In the genomic region with DNA sequence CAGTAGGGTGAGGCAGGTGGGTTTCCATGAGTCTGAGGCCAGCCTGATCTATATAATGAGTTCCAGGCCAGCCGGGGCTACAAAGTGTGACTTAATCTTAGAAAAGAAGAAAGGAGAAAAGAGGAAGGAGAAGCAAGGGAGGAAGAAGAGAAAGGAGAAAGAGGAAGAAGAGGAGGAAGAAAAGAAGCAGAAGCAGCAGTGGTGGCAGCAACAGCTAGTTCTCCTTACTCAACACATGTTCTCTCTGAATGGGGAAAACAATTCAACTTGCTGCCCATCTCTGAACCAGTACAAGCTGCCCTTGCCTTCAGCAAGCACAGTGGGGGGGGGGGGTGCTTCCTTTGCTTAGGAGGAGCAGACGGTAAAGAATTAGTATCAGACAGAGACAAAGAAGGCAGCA, we compare ENCODE assay signal across 27 mouse cellular contexts.
DNase-seq lines count a peak whose midpoint lies in the region; ATAC-seq and TF ChIP-seq lines count a peak whose summit lies in the region.
"Had no signal": no experiment of that assay in that cellular context is flagged by ENCODE, and none has a peak within 500 bp of the region (broad histone marks: within the 10 kb centered on the region; RNA-seq: fewer than 3 reads in every experiment).

No protein-coding gene starts in this region.

- no peaks in the 10 kb centered on the region for H3K36me3 ChIP-seq in liver, postnatal 0 days (replicated peaks; ENCODE audit: insufficient read depth, low read length)
- no peaks in the 10 kb centered on the region for H3K36me3 ChIP-seq in kidney, adult 2 months (ENCODE audit: control insufficient read depth, insufficient read depth, low read length)
- H3K36me3 ChIP-seq: forebrain, embryonic 10.5 days; heart, embryonic 12.5 days; heart, embryonic 15.5 days; hindbrain, embryonic 10.5 days; hindbrain, embryonic 13.5 days had no signal

- no peak for TF ChIP-seq EP300 in liver, postnatal 0 days (IDR thresholded peaks at IDR 0.05; ENCODE audit: low read depth)

- 27% methylated on average over 2 of the region's 2 CpGs for WGBS in liver, postnatal 0 days (ENCODE audit: insufficient replicate concordance)
- WGBS in kidney, adult 2 months: 66% methylated on average over 2 of the region's 2 CpGs

- no peaks in the 10 kb centered on the region for H3K4me1 ChIP-seq in liver, postnatal 0 days (ENCODE audit: insufficient read depth)
- H3K4me1 ChIP-seq in kidney, adult 2 months (ENCODE audit: control insufficient read depth, insufficient read depth, low read length): no peaks in the 10 kb centered on the region
- H3K4me1 ChIP-seq: forebrain, embryonic 10.5 days; forebrain, embryonic 13.5 days; heart, embryonic 12.5 days; heart, embryonic 15.5 days; hindbrain, embryonic 10.5 days; hindbrain, embryonic 13.5 days had no signal

- H3K27me3 ChIP-seq in liver, postnatal 0 days (ENCODE audit: insufficient read depth, low read length): no peaks in the 10 kb centered on the region
- no peaks in the 10 kb centered on the region for H3K27me3 ChIP-seq in kidney, adult 2 months (replicated peaks; ENCODE audit: control insufficient read depth, insufficient read depth, low read length)
- H3K27me3 ChIP-seq: forebrain, embryonic 13.5 days; heart, embryonic 12.5 days; heart, embryonic 15.5 days; hindbrain, embryonic 13.5 days had no signal

- no peak for TF ChIP-seq CTCF in layer of hippocampus, adult 2 months (conservative IDR thresholded peaks at IDR 0.05)
- no peak for TF ChIP-seq CTCF in liver, postnatal 0 days (IDR thresholded peaks at IDR 0.05; ENCODE audit: low read depth)
- TF ChIP-seq CTCF in kidney, adult 2 months (conservative IDR thresholded peaks at IDR 0.05; ENCODE audit: insufficient read depth, insufficient read length, low read depth, low read length): no peak

- no peaks in the 10 kb centered on the region for H3K9me3 ChIP-seq in liver, postnatal 0 days (ENCODE audit: low read length)
- H3K9me3 ChIP-seq: forebrain, embryonic 10.5 days; forebrain, embryonic 13.5 days; heart, embryonic 12.5 days; heart, embryonic 15.5 days; hindbrain, embryonic 10.5 days; hindbrain, embryonic 13.5 days had no signal

- no peak for TF ChIP-seq POLR2A in kidney, adult 2 months (IDR thresholded peaks at IDR 0.05; ENCODE audit: low read depth, low read length)

- peak; percentile 29; the same call in 1 of the 2 replicates for ATAC-seq in liver, postnatal 0 days
- peak; percentile 90 for ATAC-seq in granulocyte monocyte progenitor cell, adult 5-6 weeks (replicated peaks; ENCODE audit: poor library complexity, severe bottlenecking)
- ATAC-seq: forebrain, embryonic 13.5 days; forebrain, embryonic 16.5 days; hindbrain, embryonic 16.5 days had no signal

- DNase-seq in layer of hippocampus, adult 2 months (ENCODE audit: low spot score in 2 of 2): no peak
- no peak for DNase-seq in layer of hippocampus, postnatal 14 days (ENCODE audit: low spot score in 2 of 2)
- DNase-seq in liver, postnatal 0 days: no peak
- DNase-seq in liver: no peak
- no peak for DNase-seq in spleen, adult 12 weeks (ENCODE audit: low spot score)
- no peak for DNase-seq in kidney, adult 2 months
- DNase-seq in frontal cortex, postnatal 10 days (ENCODE audit: low spot score in 2 of 2): no peak
- DNase-seq: adrenal gland, adult 2 months; adrenal gland, postnatal 14 days; cerebellum, adult 11-12 months; cerebellum, adult 8-10 months; cerebellum, postnatal 10 days; cerebellum, postnatal 36 days; gastrocnemius, adult 2 months; gastrocnemius, postnatal 14 days; heart, adult 18-20 months; heart, postnatal 10 days; heart, postnatal 36 days had no signal

- no peak overlapping the region for H3K4me2 ChIP-seq in liver, postnatal 0 days (ENCODE audit: low read depth, low read length)
- H3K4me2 ChIP-seq: forebrain, embryonic 13.5 days; heart, embryonic 12.5 days; heart, embryonic 15.5 days; hindbrain, embryonic 13.5 days had no signal

- H3K27ac ChIP-seq in layer of hippocampus, adult 2 months: peak overlapping the region; percentile 58; the same call in 1 of the 2 replicates
- H3K27ac ChIP-seq in liver, postnatal 0 days (ENCODE audit: low read depth): no peak overlapping the region
- H3K27ac ChIP-seq in kidney, adult 2 months (ENCODE audit: insufficient read depth, low read depth, low read length): no peak overlapping the region
- H3K27ac ChIP-seq: forebrain, embryonic 10.5 days; forebrain, embryonic 13.5 days; gastrocnemius, adult 2 months; heart, embryonic 15.5 days; hindbrain, embryonic 10.5 days; hindbrain, embryonic 13.5 days had no signal

- H3K9ac ChIP-seq in liver, postnatal 0 days (replicated peaks): no peak overlapping the region
- H3K9ac ChIP-seq: forebrain, embryonic 13.5 days; heart, embryonic 12.5 days; heart, embryonic 15.5 days; hindbrain, embryonic 13.5 days had no signal

- H3K4me3 ChIP-seq in layer of hippocampus, adult 2 months: no peak overlapping the region
- no peak overlapping the region for H3K4me3 ChIP-seq in liver, postnatal 0 days (ENCODE audit: low read depth, low read length)
- no peak overlapping the region for H3K4me3 ChIP-seq in kidney, adult 2 months (ENCODE audit: insufficient read depth, low read depth, low read length)
- H3K4me3 ChIP-seq: forebrain, embryonic 10.5 days; forebrain, embryonic 13.5 days; gastrocnemius, adult 2 months; heart, embryonic 12.5 days; heart, embryonic 15.5 days; hindbrain, embryonic 10.5 days; hindbrain, embryonic 13.5 days had no signal
